Mouse (Mus musculus) CH12.LX (cell line): Measurements from ENCODE around the gene Tecta. TPM values are rescaled to one million over a fixed set of nuclear protein-coding genes. Genes with fewer than 3 reads are reported as not detected.
A peak's percentile ranks its signal among the peaks of the same experiment; 100 is the strongest.

Source experiments
- DNase-seq: peaks from one replicate; pipeline ENCODE4 v3.0.0-alpha.2; 2013; ENCODE audit errors: extremely low read depth
- H3K27ac ChIP-seq: 2 replicates; pipeline ENCODE4 v1.5.1; 2012; ENCODE audit warnings: low read depth, mild to moderate bottlenecking, control low read depth, moderate library complexity; ENCODE audit not compliant: insufficient read depth
- H3K27me3 ChIP-seq: replicated peaks from 2 replicates; pipeline ENCODE3; 2012; ENCODE audit warnings: inconsistent platforms
- H3K36me3 ChIP-seq, 2 experiments: replicated peaks in 1 of 2; 2 replicates each; pipeline versions ENCODE3 to v1.6.1; 2012; ENCODE audit warnings: inconsistent platforms in 1 of 2, low read length in 1 of 2, mild to moderate bottlenecking in 1 of 2, mixed read lengths in 1 of 2, moderate library complexity in 1 of 2; ENCODE audit not compliant: control insufficient read depth in 1 of 2, insufficient read depth in 1 of 2
- H3K4me1 ChIP-seq, 2 experiments: 2 replicates each; pipeline ENCODE4 v1.6.1; 2012; ENCODE audit warnings: inconsistent platforms in 1 of 2, moderate library complexity in 1 of 2; ENCODE audit not compliant: insufficient read depth in 2 of 2, control insufficient read depth in 1 of 2
- H3K4me2 ChIP-seq: 2 replicates; pipeline ENCODE4 v1.6.1; 2012; ENCODE audit warnings: low read depth, mild to moderate bottlenecking, control low read depth; ENCODE audit not compliant: poor library complexity, insufficient read depth, severe bottlenecking
- H3K4me3 ChIP-seq, 3 experiments: fragments of 150-350 bp in 1 of 3; sonication (generic) in 1 of 3; replicated peaks in 1 of 3; 2 replicates each; pipeline versions ENCODE3 to v1.5.1; 2011 to 2012; ENCODE audit warnings: low read depth in 2 of 3, low read length in 2 of 3, mild to moderate bottlenecking in 2 of 3, moderate library complexity in 2 of 3, control low read depth in 1 of 3, improper control_type of control experiment in 1 of 3, inconsistent platforms in 1 of 3, mixed read lengths in 1 of 3; ENCODE audit not compliant: poor library complexity in 1 of 3
- H3K79me2 ChIP-seq: replicated peaks from 2 replicates; pipeline ENCODE4 v1.6.1; 2012; ENCODE audit warnings: mild to moderate bottlenecking, moderate library complexity; ENCODE audit not compliant: control insufficient read depth, poor library complexity, insufficient read depth, severe bottlenecking; ENCODE audit errors: extremely low read depth
- H3K9ac ChIP-seq: 2 replicates; pipeline ENCODE4 v1.6.1; 2012; ENCODE audit warnings: low read depth, mild to moderate bottlenecking, control low read depth, moderate library complexity; ENCODE audit not compliant: insufficient read depth
- H3K9me3 ChIP-seq: replicated peaks from 2 replicates; pipeline ENCODE3; 2012; ENCODE audit warnings: low read length, inconsistent platforms, mixed read lengths
- CHD1 ChIP-seq: IDR thresholded peaks from 2 replicates; pipeline ENCODE4 v1.6.1; 2012; ENCODE audit warnings: low read depth, low read length, improper control_type of control experiment, inconsistent platforms
- CHD2 ChIP-seq: IDR thresholded peaks from 2 replicates; pipeline ENCODE4 v1.6.1; 2011; ENCODE audit warnings: low read length, improper control_type of control experiment
- E2F4 ChIP-seq: IDR thresholded peaks from 2 replicates; pipeline ENCODE4 v1.6.1; 2011; ENCODE audit warnings: low read depth, low read length, improper control_type of control experiment; ENCODE audit not compliant: insufficient replicate concordance
- EP300 ChIP-seq: IDR thresholded peaks from 2 replicates; pipeline ENCODE4 v1.6.1; 2011; ENCODE audit warnings: low read length, improper control_type of control experiment
- ETS1 ChIP-seq: conservative IDR thresholded peaks from 2 replicates; pipeline ENCODE4 v1.6.1; 2012; ENCODE audit warnings: low read depth, mild to moderate bottlenecking, inconsistent platforms, low read length, improper control_type of control experiment, moderate library complexity
- GABPA ChIP-seq: IDR thresholded peaks from 2 replicates; pipeline ENCODE4 v1.6.1; 2012; ENCODE audit warnings: low read depth, low read length, improper control_type of control experiment, inconsistent platforms; ENCODE audit not compliant: insufficient replicate concordance
- HCFC1 ChIP-seq: IDR thresholded peaks from 2 replicates; pipeline ENCODE4 v1.6.1; 2012; ENCODE audit warnings: low read depth, mild to moderate bottlenecking, inconsistent platforms, low read length, improper control_type of control experiment
- JUN ChIP-seq: IDR thresholded peaks from 2 replicates; pipeline ENCODE4 v1.6.1; 2011; ENCODE audit warnings: low read depth, mild to moderate bottlenecking, low read length, improper control_type of control experiment, moderate library complexity; ENCODE audit not compliant: insufficient read depth
- JUND ChIP-seq: conservative IDR thresholded peaks from 2 replicates; pipeline ENCODE4 v1.6.1; 2011; ENCODE audit warnings: low read depth, low read length, improper control_type of control experiment
- KAT2A ChIP-seq: IDR thresholded peaks from 2 replicates; pipeline ENCODE4 v1.6.1; 2012; ENCODE audit warnings: low read length, improper control_type of control experiment, inconsistent platforms; ENCODE audit not compliant: insufficient replicate concordance
- MAFK ChIP-seq: IDR thresholded peaks from 2 replicates; pipeline ENCODE4 v1.6.1; 2011; ENCODE audit warnings: low read length, improper control_type of control experiment; ENCODE audit not compliant: insufficient replicate concordance
- MAX ChIP-seq: IDR thresholded peaks from 2 replicates; pipeline ENCODE4 v1.6.1; 2011; ENCODE audit warnings: low read length, improper control_type of control experiment
- MAZ ChIP-seq: IDR thresholded peaks from 2 replicates; pipeline ENCODE4 v1.6.1; 2012; ENCODE audit warnings: low read depth, mild to moderate bottlenecking, inconsistent platforms, low read length, improper control_type of control experiment, moderate library complexity
- MXI1 ChIP-seq: IDR thresholded peaks from 2 replicates; pipeline ENCODE4 v1.6.1; 2011; ENCODE audit warnings: mild to moderate bottlenecking, low read depth, low read length, improper control_type of control experiment
- NELFE ChIP-seq: IDR thresholded peaks from 2 replicates; pipeline ENCODE4 v1.6.1; 2011; ENCODE audit warnings: low read depth, low read length, improper control_type of control experiment
- PAX5 ChIP-seq: IDR thresholded peaks from 2 replicates; pipeline ENCODE4 v1.6.1; 2012; ENCODE audit warnings: low read length, inconsistent platforms, mixed read lengths
- RAD21 ChIP-seq: IDR thresholded peaks from 2 replicates; pipeline ENCODE4 v1.6.1; 2011; ENCODE audit warnings: low read depth, mild to moderate bottlenecking, low read length, improper control_type of control experiment, moderate library complexity
- SIN3A ChIP-seq: IDR thresholded peaks from 2 replicates; pipeline ENCODE4 v1.6.1; 2012; ENCODE audit warnings: low read length, improper control_type of control experiment, inconsistent platforms
- SMC3 ChIP-seq: IDR thresholded peaks from 2 replicates; pipeline ENCODE4 v1.6.1; 2011; ENCODE audit warnings: low read depth, low read length, improper control_type of control experiment
- TBP ChIP-seq: conservative IDR thresholded peaks from 2 replicates; pipeline ENCODE4 v1.6.1; 2011; ENCODE audit warnings: low read depth, low read length, improper control_type of control experiment
- TCF12 ChIP-seq: IDR thresholded peaks from 2 replicates; pipeline ENCODE4 v1.6.1; 2014; ENCODE audit warnings: low read depth, mild to moderate bottlenecking, inconsistent platforms, low read length, improper control_type of control experiment
- UBTF ChIP-seq: IDR thresholded peaks from 2 replicates; pipeline ENCODE4 v1.6.1; 2012; ENCODE audit warnings: low read depth, mild to moderate bottlenecking, inconsistent platforms, low read length, improper control_type of control experiment, moderate library complexity
- USF1 ChIP-seq: IDR thresholded peaks from 2 replicates; pipeline ENCODE4 v1.6.1; 2014; ENCODE audit warnings: low read depth, mild to moderate bottlenecking, inconsistent platforms, low read length, improper control_type of control experiment
- USF2 ChIP-seq: conservative IDR thresholded peaks from 2 replicates; pipeline ENCODE4 v1.6.1; 2011; ENCODE audit warnings: low read depth, low read length, improper control_type of control experiment
- ZKSCAN1 ChIP-seq: IDR thresholded peaks from 2 replicates; pipeline ENCODE4 v1.6.1; 2012; ENCODE audit warnings: low read depth, inconsistent platforms, low read length, improper control_type of control experiment, borderline replicate concordance
- ZMIZ1 ChIP-seq: IDR thresholded peaks from 2 replicates; pipeline ENCODE4 v1.6.1; 2012; ENCODE audit warnings: low read depth, mild to moderate bottlenecking, inconsistent platforms, low read length, improper control_type of control experiment
- ZNF384 ChIP-seq: IDR thresholded peaks from 2 replicates; pipeline ENCODE4 v1.6.1; 2012; ENCODE audit warnings: low read depth, low read length, improper control_type of control experiment, inconsistent platforms
- dilution Hi-C: fragments of 300-500 bp; cut with MboI; formaldehyde crosslinking; loops from 2 replicates; pipeline ENCODE4 v1.14.3; 2020; ENCODE audit warnings: low sequenced_read_pairs; ENCODE audit not compliant: extremely low pct_unique_long_range_greater_than_20kb, extremely low pct_ligation_motif_present
- in situ Hi-C: fragments of 300-500 bp; cut with MboI; formaldehyde crosslinking; loops from 3 replicates; pipeline ENCODE4 v1.14.3; 2019; ENCODE audit warnings: low sequenced_read_pairs, low pct_ligation_motif_present, low pct_unique_long_range_greater_than_20kb, mixed read lengths
- polyA plus RNA-seq: library from polyadenylated mRNA; unstranded; fragments of >175 nt; gene quantifications from 2 replicates; pipeline ENCODE4 v1.2.1, GENCODE M21; 2012; ENCODE audit warnings: low read depth; ENCODE audit not compliant: insufficient read length
- total RNA-seq, 2 experiments: library from RNA; depleted of rRNA; stranded (reverse); fragments of 300-350 nt in 1 of 2; fragments of >200 nt in 1 of 2; gene quantifications; 2 replicates each; pipeline ENCODE4 v1.2.3; 2012 to 2014

Tecta gene
- total and polyA plus RNA-seq, 3 experiments: 0.04 to 0.09 TPM; not detected in 1

DNA sequence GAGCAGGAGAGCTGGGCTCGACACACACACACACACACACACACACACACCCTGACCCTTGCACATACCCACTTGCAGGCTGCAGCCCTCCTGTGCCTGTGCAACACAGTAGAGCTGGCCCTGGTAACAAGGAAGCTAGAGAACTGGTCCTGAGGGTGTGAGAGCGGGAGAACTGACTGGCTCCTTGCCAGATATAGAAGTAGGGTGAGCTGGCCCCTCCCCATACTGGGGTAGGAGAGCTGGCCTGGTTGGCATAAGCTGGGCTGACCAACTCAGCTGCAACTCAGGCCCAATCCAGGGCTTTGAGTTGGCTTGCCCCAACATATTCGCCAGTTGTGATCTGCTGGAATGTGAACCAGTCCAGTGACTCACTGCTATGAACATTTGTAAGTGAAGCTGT lies 83.9 kb downstream of the Tecta start:
- Histone ChIP-seq H3K9me3 (peaks cover 3% of the 10 kb centered on the region), H3K36me3 (no peaks in the 10 kb centered on the region), H3K27me3 (no peaks in the 10 kb centered on the region), H3K4me2 (no peak overlapping the region), H3K4me1 (peaks cover 8 to 20% of the 10 kb centered on the region in 2 experiments), H3K79me2 (no peaks in the 10 kb centered on the region), H3K4me3 (no peak overlapping the region), H3K9ac (no peak overlapping the region), H3K27ac (no peak overlapping the region)
- in situ Hi-C loops (no loop called here), dilution Hi-C loops (no loop called here)
- no peak for DNase-seq
- TF ChIP-seq TCF12: no peak
- TF ChIP-seq PAX5: no peak
- TF ChIP-seq EP300: no peak

DNA sequence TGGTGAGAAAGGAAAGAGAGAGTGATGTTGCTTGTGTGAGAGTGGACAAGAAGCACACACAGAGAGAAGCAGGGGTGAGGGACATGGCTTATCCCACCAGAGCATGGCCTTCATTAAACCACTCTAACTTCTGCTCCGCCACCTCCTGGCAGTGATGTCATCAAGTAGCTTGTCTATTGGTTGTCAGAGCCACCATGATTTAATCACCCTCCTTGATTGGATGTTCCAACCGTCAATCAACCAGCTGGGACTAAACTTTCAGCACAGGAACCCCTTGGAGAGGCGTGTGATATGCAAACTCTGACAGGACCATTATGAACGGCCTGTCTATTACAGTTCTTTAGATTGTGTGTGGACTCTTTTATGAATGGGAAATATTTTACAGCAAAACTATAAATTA lies 84.8 kb downstream of the Tecta start:
- no peaks in the 10 kb centered on the region for H3K79me2 ChIP-seq
- in situ Hi-C loops: no loop called here
- peak; percentile 98 for DNase-seq

DNA sequence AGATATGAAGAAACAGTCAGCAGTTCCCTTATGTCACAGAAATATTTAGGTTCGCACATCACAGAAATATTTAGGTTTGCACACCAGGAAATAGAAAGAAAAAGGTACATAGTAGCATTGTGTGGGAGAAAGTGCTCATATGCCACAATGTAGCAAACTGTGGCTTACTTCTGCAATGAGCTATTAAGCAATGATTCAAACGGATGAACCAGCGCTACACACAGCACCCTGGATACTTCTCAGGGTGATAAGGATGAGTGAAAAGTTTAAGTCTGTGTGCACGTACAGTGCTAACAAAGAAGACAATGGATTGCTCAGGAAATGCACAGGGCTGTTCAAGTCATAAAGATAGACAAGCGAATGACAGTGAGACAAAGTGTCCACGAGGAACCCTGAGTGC lies 85.3 kb downstream of the Tecta start:
- no peak for TF ChIP-seq USF2
- no peak for TF ChIP-seq MAX
- no peak for TF ChIP-seq ZNF384
- no peak for TF ChIP-seq ZMIZ1
- no peak for TF ChIP-seq NELFE
- dilution Hi-C loops (no loop called here), in situ Hi-C loops (no loop called here)

More for the DNA sequence above, 84.8 kb downstream of the Tecta start:
- dilution Hi-C loops: no loop called here
- Histone ChIP-seq H3K4me3 (no peak overlapping the region), H3K4me2 (no peak overlapping the region), H3K36me3 (no peaks in the 10 kb centered on the region), H3K9me3 (no peaks in the 10 kb centered on the region), H3K4me1 (peaks cover 11 to 20% of the 10 kb centered on the region in 2 experiments), H3K9ac (no peak overlapping the region), H3K27me3 (no peaks in the 10 kb centered on the region), H3K27ac (no peak overlapping the region)
- no peak for TF ChIP-seq E2F4
- TF ChIP-seq MXI1: no peak
- no peak for TF ChIP-seq RAD21
- TF ChIP-seq MAZ: no peak
- no peak for TF ChIP-seq UBTF
- no peak for TF ChIP-seq NELFE
- no peak for TF ChIP-seq GABPA
- TF ChIP-seq CHD1: no peak
- no peak for TF ChIP-seq MAFK
- no peak for TF ChIP-seq SIN3A
- no peak for TF ChIP-seq TBP
- peak; percentile 73 for TF ChIP-seq CHD2
- TF ChIP-seq KAT2A: no peak
- no peak for TF ChIP-seq TCF12
- no peak for TF ChIP-seq USF1
- TF ChIP-seq USF2: no peak
- TF ChIP-seq JUND: peak; percentile 97
- TF ChIP-seq ETS1: no peak
- peak; percentile 98 for TF ChIP-seq JUN
- no peak for TF ChIP-seq SMC3
- TF ChIP-seq ZKSCAN1: no peak
- no peak for TF ChIP-seq PAX5
- TF ChIP-seq HCFC1: no peak

More for the DNA sequence above, 85.3 kb downstream of the Tecta start:
- Histone ChIP-seq H3K4me2 (no peak overlapping the region), H3K4me1 (peaks cover 11 to 20% of the 10 kb centered on the region in 2 experiments), H3K79me2 (no peaks in the 10 kb centered on the region), H3K36me3 (no peaks in the 10 kb centered on the region), H3K4me3 (no peak overlapping the region), H3K9ac (no peak overlapping the region), H3K9me3 (no peaks in the 10 kb centered on the region), H3K27ac (no peak overlapping the region), H3K27me3 (no peaks in the 10 kb centered on the region)
- DNase-seq: peak; percentile 5
